Mouse (Mus musculus): ENCODE measurements around the gene Apoc4. TPM values are rescaled to one million over a fixed set of nuclear protein-coding genes. Genes with fewer than 3 reads are reported as not detected.

Apoc4 gene
- polyA plus RNA-seq, 1 experiment from 2014 or later: 8.3 TPM

- peaks cover 9% of the 10 kb centered on the region; the same call in 1 of the 2 replicates for H3K36me3 ChIP-seq (ENCODE audit: control insufficient read depth, insufficient read depth, low read length)
- H3K27ac ChIP-seq (ENCODE audit: low read length): no peak overlapping the region
- no peak for ATAC-seq
- H3K4me2 ChIP-seq (ENCODE audit: low read depth, low read length): no peak overlapping the region
- whole genome bisulfite sequencing: 80% methylated on average over 6 of the region's 6 CpGs
- no peaks in the 10 kb centered on the region for H3K9me3 ChIP-seq (ENCODE audit: control insufficient read depth, low read length)
- H3K4me3 ChIP-seq (ENCODE audit: low read length): no peak overlapping the region
- H3K4me1 ChIP-seq (ENCODE audit: control insufficient read depth, insufficient read depth, low read length): no peaks in the 10 kb centered on the region
- no peak overlapping the region for H3K9ac ChIP-seq (ENCODE audit: low read depth, low read length)
- no peaks in the 10 kb centered on the region for H3K27me3 ChIP-seq (replicated peaks; ENCODE audit: control insufficient read depth, insufficient read depth, low read length)
Observed at GRCm38 (mm10) chr7:19651063-19651786, 30.1 kb downstream of the Apoc4 start.

- H3K4me3 ChIP-seq (ENCODE audit: low read length): no peak overlapping the region
- H3K27me3 ChIP-seq (replicated peaks; ENCODE audit: control insufficient read depth, insufficient read depth, low read length): no peaks in the 10 kb centered on the region
- no peak overlapping the region for H3K9ac ChIP-seq (ENCODE audit: low read depth, low read length)
- peaks cover 31% of the 10 kb centered on the region; the same call in 1 of the 2 replicates for H3K36me3 ChIP-seq (ENCODE audit: control insufficient read depth, insufficient read depth, low read length)
- no peaks in the 10 kb centered on the region for H3K9me3 ChIP-seq (ENCODE audit: control insufficient read depth, low read length)
- no peak overlapping the region for H3K27ac ChIP-seq (ENCODE audit: low read length)
- no peak for ATAC-seq
- no peaks in the 10 kb centered on the region for H3K4me1 ChIP-seq (ENCODE audit: control insufficient read depth, insufficient read depth, low read length)
- no peak overlapping the region for H3K4me2 ChIP-seq (ENCODE audit: low read depth, low read length)
- WGBS: 95% methylated on average over 4 of the region's 4 CpGs
Observed at GRCm38 (mm10) chr7:19641223-19641622, 40.1 kb downstream of the Apoc4 start.

GRCm38 (mm10) chr7:19635074-19635827, 46.0 kb downstream of the Apoc4 start:
- 84% methylated on average over 11 of the region's 11 CpGs for WGBS
- Histone ChIP-seq H3K4me3 (ENCODE audit: low read length) (no peak overlapping the region), H3K4me1 (ENCODE audit: control insufficient read depth, insufficient read depth, low read length) (no peaks in the 10 kb centered on the region), H3K27ac (ENCODE audit: low read length) (no peak overlapping the region), H3K27me3 (replicated peaks; ENCODE audit: control insufficient read depth, insufficient read depth, low read length) (no peaks in the 10 kb centered on the region), H3K4me2 (ENCODE audit: low read depth, low read length) (no peak overlapping the region), H3K9ac (ENCODE audit: low read depth, low read length) (no peak overlapping the region), H3K36me3 (ENCODE audit: control insufficient read depth, insufficient read depth, low read length) (peaks cover 33% of the 10 kb centered on the region), H3K9me3 (ENCODE audit: control insufficient read depth, low read length) (no peaks in the 10 kb centered on the region)
- no peak for ATAC-seq

GRCm38 (mm10) chr7:19634591-19634990, 46.7 kb downstream of the Apoc4 start:
- Histone ChIP-seq H3K4me3 (ENCODE audit: low read length) (no peak overlapping the region), H3K9ac (ENCODE audit: low read depth, low read length) (no peak overlapping the region), H3K27me3 (replicated peaks; ENCODE audit: control insufficient read depth, insufficient read depth, low read length) (no peaks in the 10 kb centered on the region), H3K27ac (ENCODE audit: low read length) (no peak overlapping the region), H3K4me2 (ENCODE audit: low read depth, low read length) (no peak overlapping the region), H3K4me1 (ENCODE audit: control insufficient read depth, insufficient read depth, low read length) (peaks cover 3% of the 10 kb centered on the region; the same call in 1 of the 2 replicates), H3K9me3 (ENCODE audit: control insufficient read depth, low read length) (no peaks in the 10 kb centered on the region), H3K36me3 (ENCODE audit: control insufficient read depth, insufficient read depth, low read length) (peaks cover 33% of the 10 kb centered on the region)
- ATAC-seq: no peak
- 100% methylated on average over 2 of the region's 2 CpGs for WGBS

GRCm38 (mm10) chr7:19633855-19634254, 47.4 kb downstream of the Apoc4 start:
- Histone ChIP-seq H3K4me3 (ENCODE audit: low read length) (no peak overlapping the region), H3K4me2 (ENCODE audit: low read depth, low read length) (no peak overlapping the region), H3K9me3 (ENCODE audit: control insufficient read depth, low read length) (no peaks in the 10 kb centered on the region), H3K27me3 (replicated peaks; ENCODE audit: control insufficient read depth, insufficient read depth, low read length) (no peaks in the 10 kb centered on the region), H3K36me3 (ENCODE audit: control insufficient read depth, insufficient read depth, low read length) (peaks cover 33% of the 10 kb centered on the region), H3K27ac (ENCODE audit: low read length) (no peak overlapping the region), H3K4me1 (ENCODE audit: control insufficient read depth, insufficient read depth, low read length) (peaks cover 5% of the 10 kb centered on the region; the same call in 1 of the 2 replicates), H3K9ac (ENCODE audit: low read depth, low read length) (no peak overlapping the region)
- ATAC-seq: no peak
- WGBS: 91% methylated on average over 15 of the region's 15 CpGs

GRCm38 (mm10) chr7:19633197-19633596, 48.1 kb downstream of the Apoc4 start:
- peaks cover 29% of the 10 kb centered on the region for H3K36me3 ChIP-seq (ENCODE audit: control insufficient read depth, insufficient read depth, low read length)
- no peak overlapping the region for H3K27ac ChIP-seq (ENCODE audit: low read length)
- H3K9me3 ChIP-seq (ENCODE audit: control insufficient read depth, low read length): no peaks in the 10 kb centered on the region
- H3K4me1 ChIP-seq (ENCODE audit: control insufficient read depth, insufficient read depth, low read length): peaks cover 5% of the 10 kb centered on the region; the same call in 1 of the 2 replicates
- WGBS: 90% methylated on average over 17 of the region's 17 CpGs
- no peak overlapping the region for H3K4me3 ChIP-seq (ENCODE audit: low read length)
- H3K27me3 ChIP-seq (replicated peaks; ENCODE audit: control insufficient read depth, insufficient read depth, low read length): no peaks in the 10 kb centered on the region
- H3K9ac ChIP-seq (ENCODE audit: low read depth, low read length): no peak overlapping the region
- H3K4me2 ChIP-seq (ENCODE audit: low read depth, low read length): no peak overlapping the region
- no peak for ATAC-seq

- peaks cover 26% of the 10 kb centered on the region for H3K36me3 ChIP-seq (ENCODE audit: control insufficient read depth, insufficient read depth, low read length)
- ATAC-seq: no peak
- no peak overlapping the region for H3K9ac ChIP-seq (ENCODE audit: low read depth, low read length)
- no peaks in the 10 kb centered on the region for H3K9me3 ChIP-seq (ENCODE audit: control insufficient read depth, low read length)
- no peak overlapping the region for H3K27ac ChIP-seq (ENCODE audit: low read length)
- no peaks in the 10 kb centered on the region for H3K27me3 ChIP-seq (replicated peaks; ENCODE audit: control insufficient read depth, insufficient read depth, low read length)
- peaks cover 7% of the 10 kb centered on the region for H3K4me1 ChIP-seq (ENCODE audit: control insufficient read depth, insufficient read depth, low read length)
- no peak overlapping the region for H3K4me3 ChIP-seq (ENCODE audit: low read length)
- H3K4me2 ChIP-seq (ENCODE audit: low read depth, low read length): no peak overlapping the region
Observed at GRCm38 (mm10) chr7:19632720-19633119, 48.6 kb downstream of the Apoc4 start.

- no peak overlapping the region for H3K4me2 ChIP-seq (ENCODE audit: low read depth, low read length)
- no peaks in the 10 kb centered on the region for H3K27me3 ChIP-seq (replicated peaks; ENCODE audit: control insufficient read depth, insufficient read depth, low read length)
- ATAC-seq: no peak
- H3K36me3 ChIP-seq (ENCODE audit: control insufficient read depth, insufficient read depth, low read length): peaks cover 22% of the 10 kb centered on the region
- peaks cover 8% of the 10 kb centered on the region for H3K4me1 ChIP-seq (ENCODE audit: control insufficient read depth, insufficient read depth, low read length)
- no peak overlapping the region for H3K27ac ChIP-seq (ENCODE audit: low read length)
- no peak overlapping the region for H3K9ac ChIP-seq (ENCODE audit: low read depth, low read length)
- H3K4me3 ChIP-seq (ENCODE audit: low read length): no peak overlapping the region
- no peaks in the 10 kb centered on the region for H3K9me3 ChIP-seq (ENCODE audit: control insufficient read depth, low read length)
Observed at GRCm38 (mm10) chr7:19632275-19632674, 49.0 kb downstream of the Apoc4 start.

GRCm38 (mm10) chr7:19629361-19629734, 51.9 kb downstream of the Apoc4 start, which contains the start of gene Relb:
TSS of gene Relb (minus strand) at chr7:19629438.
- under 1% methylated on average over 38 of the region's 41 CpGs for WGBS
- peak; percentile 57 for ATAC-seq

More at GRCm38 (mm10) chr7:19629361-19629734, 51.9 kb downstream of the Apoc4 start, which contains the start of gene Relb:
- peak within 1 kb of the TSS; percentile 91 for H3K4me2 ChIP-seq (ENCODE audit: low read depth, low read length)
- peak within 1 kb of the TSS; percentile 79 for H3K4me3 ChIP-seq (ENCODE audit: low read length)
- H3K4me1 ChIP-seq (ENCODE audit: control insufficient read depth, insufficient read depth, low read length): peaks cover 8% of the 10 kb centered on the region
- peak within 1 kb of the TSS; percentile 72 for H3K9ac ChIP-seq (ENCODE audit: low read depth, low read length)
- peak within 1 kb of the TSS; percentile 93 for H3K27ac ChIP-seq (ENCODE audit: low read length)
- no peaks in the 10 kb centered on the region for H3K27me3 ChIP-seq (replicated peaks; ENCODE audit: control insufficient read depth, insufficient read depth, low read length)
- peaks cover 11% of the 10 kb centered on the region for H3K36me3 ChIP-seq (ENCODE audit: control insufficient read depth, insufficient read depth, low read length)
- no peaks in the 10 kb centered on the region for H3K9me3 ChIP-seq (ENCODE audit: control insufficient read depth, low read length)
